Mouse (Mus musculus) lung, postnatal 0 days (tissue): ENCODE data around the gene Pgc.

Experiments
- CTCF ChIP-seq: IDR thresholded peaks from 2 replicates; pipeline ENCODE4 v1.5.1; 2016; ENCODE audit warnings: antibody characterized with exemption, mild to moderate bottlenecking
- EP300 ChIP-seq: IDR thresholded peaks from 2 replicates; pipeline ENCODE4 v1.6.1; 2016; ENCODE audit warnings: antibody characterized with exemption, mild to moderate bottlenecking, control low read depth

GRCm38 (mm10) chr17:47749626-47750025 is 23.0 kb downstream of the Pgc start:
- TF ChIP-seq CTCF (no peak), EP300 (no peak)
